Mouse (Mus musculus) heart, embryonic 16.5 days (tissue): Measurements from ENCODE around the gene Cldn12. TPM values are rescaled to one million over a fixed set of nuclear protein-coding genes. Genes with fewer than 3 reads are reported as not detected.
A peak's percentile ranks its signal among the peaks of the same experiment; 100 is the strongest.

Experiments used
- ATAC-seq: fragments of 200-750 bp; cut with Nextera tagmentation; replicated peaks from 2 replicates; pipeline ENCODE4 v1.8.0; 2017; ENCODE audit warnings: moderate number of reproducible peaks; ENCODE audit not compliant: insufficient read depth, low FRiP score; ENCODE audit errors: extremely low read depth
- H3K27ac ChIP-seq: fragments of 300-500 bp; sonication (generic); 2 replicates; pipeline ENCODE4 v1.5.1; 2014; ENCODE audit warnings: mild to moderate bottlenecking, low read length, control low read depth, moderate library complexity
- H3K27me3 ChIP-seq: fragments of 300-500 bp; sonication (generic); 2 replicates; pipeline ENCODE4 v1.6.1; 2014; ENCODE audit warnings: low read length, mixed read lengths; ENCODE audit not compliant: control insufficient read depth, insufficient read depth
- H3K36me3 ChIP-seq: fragments of 300-500 bp; sonication (generic); 2 replicates; pipeline ENCODE4 v1.6.1; 2014; ENCODE audit not compliant: control insufficient read depth, insufficient read depth
- H3K4me1 ChIP-seq: fragments of 300-500 bp; sonication (generic); 2 replicates; pipeline ENCODE4 v1.6.1; 2014; ENCODE audit warnings: low read length, mixed read lengths; ENCODE audit not compliant: control insufficient read depth, insufficient read depth
- H3K4me2 ChIP-seq: fragments of 300-500 bp; sonication (generic); 2 replicates; pipeline ENCODE4 v1.6.1; 2014; ENCODE audit warnings: low read depth, mild to moderate bottlenecking, control low read depth, low read length
- H3K4me3 ChIP-seq: fragments of 300-500 bp; sonication (generic); 2 replicates; pipeline ENCODE4 v1.5.1; 2014; ENCODE audit warnings: mild to moderate bottlenecking, control low read depth, low read length
- H3K9ac ChIP-seq: fragments of 300-500 bp; sonication (generic); 2 replicates; pipeline ENCODE4 v1.6.1; 2014; ENCODE audit warnings: low read length, control low read depth
- H3K9me3 ChIP-seq: fragments of 300-500 bp; sonication (generic); replicated peaks from 2 replicates; pipeline ENCODE4 v1.6.1; 2016; ENCODE audit warnings: low read length; ENCODE audit not compliant: control insufficient read depth
- WGBS: fragments of 180-500 bp; shearing (Covaris S2); extraction: QIAGEN DNeasy Blood & Tissue Kit; methylation state at CpG from one replicate; pipeline ENCODE4 v1.1.7; 2014; 5-methylcytosine and 5-hydroxymethylcytosine counted together
- polyA plus RNA-seq: library from polyadenylated mRNA; unstranded; fragments of >200 nt; fragmentation: Nextera tagmentation; extraction: Ambion mirVana; gene quantifications from 2 replicates; pipeline ENCODE4 v1.2.1, GENCODE M21; 2015

The Cldn12 gene
- polyA plus RNA-seq, 1 experiment from 2014 or later, result 11.3 TPM

DNA sequence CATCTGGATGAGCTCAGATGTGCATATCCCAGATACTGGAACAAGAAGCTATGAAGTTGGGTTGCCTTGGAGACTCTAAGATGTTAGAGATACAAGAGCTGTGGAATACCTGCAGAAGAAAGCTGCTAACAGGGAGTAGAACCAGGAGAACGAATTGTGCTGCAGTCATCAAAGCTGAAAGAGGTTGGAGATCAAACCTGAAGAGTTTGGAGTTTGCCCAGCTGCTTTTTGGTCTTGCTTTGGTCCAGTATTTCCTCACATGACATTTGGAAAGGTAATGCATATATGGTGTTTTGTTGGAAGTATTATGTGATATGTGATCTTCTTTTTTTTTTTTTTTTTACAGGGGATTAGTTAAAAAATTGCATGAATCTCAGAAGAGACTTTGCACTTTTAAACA lies 21.4 kb upstream of the Cldn12 start:
- 82% methylated on average over 1 of the region's 1 CpGs for WGBS
- ATAC-seq, result no peak
- Histone ChIP-seq H3K27me3 (no peaks in the 10 kb centered on the region), H3K4me2 (no peak overlapping the region), H3K4me1 (no peaks in the 10 kb centered on the region), H3K4me3 (no peak overlapping the region), H3K9me3 (0 out of 2 replicates have a peak, but pooled peaks cover 3% of the 10 kb centered on the region), H3K27ac (no peak overlapping the region), H3K9ac (no peak overlapping the region), H3K36me3 (peaks cover 10% of the 10 kb centered on the region)

DNA sequence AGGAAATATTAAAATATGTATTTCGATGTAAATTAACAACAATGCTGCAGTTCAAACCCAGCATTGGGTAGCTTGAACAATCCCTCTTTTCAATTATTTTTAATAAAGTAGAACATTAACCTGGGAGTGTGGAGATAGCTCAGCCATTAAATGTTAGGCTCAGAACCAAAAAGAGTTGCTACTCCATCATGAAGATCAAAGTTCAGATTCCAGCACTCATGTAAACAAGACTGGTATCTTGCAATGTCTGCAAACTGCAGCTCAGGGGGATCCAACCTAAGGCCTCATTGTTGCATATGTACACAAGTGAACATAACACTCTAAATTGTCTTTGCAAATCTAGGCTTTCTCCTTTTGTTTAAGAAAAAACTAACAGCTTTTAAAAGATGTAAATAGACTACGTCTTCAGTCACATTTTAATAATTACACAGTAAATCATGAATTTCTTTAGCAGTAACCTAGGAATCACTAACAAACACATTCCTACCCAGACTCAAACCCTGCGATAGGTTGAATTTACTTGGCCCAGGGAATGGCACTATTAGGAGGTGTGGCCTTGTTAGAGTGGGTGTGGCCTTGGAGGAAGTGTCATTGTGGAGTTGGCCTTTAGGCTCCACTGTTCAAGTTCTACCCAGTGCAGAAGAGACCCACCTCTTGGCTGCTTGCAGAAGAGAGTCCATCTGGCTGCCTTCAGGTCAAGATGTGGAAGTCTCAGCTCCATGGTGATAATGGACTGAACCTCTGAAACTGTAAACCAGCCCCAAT lies 19.1 kb upstream of the Cldn12 start:
- no peak overlapping the region for H3K9ac ChIP-seq
- WGBS, result 94% methylated on average over 3 of the region's 3 CpGs
- ATAC-seq, result no peak

GRCm38 (mm10) chr5:5515411-5515810 lies 653 bp upstream of the Cldn12 start:
- ATAC-seq, result no peak
- Histone ChIP-seq H3K27me3 (no peaks in the 10 kb centered on the region), H3K27ac (no peak overlapping the region), H3K9ac (no peak overlapping the region), H3K4me3 (no peak overlapping the region), H3K4me1 (peaks cover 5% of the 10 kb centered on the region; the same call in 1 of the 2 replicates), H3K4me2 (no peak overlapping the region), H3K36me3 (peaks cover 4% of the 10 kb centered on the region; the same call in 1 of the 2 replicates), H3K9me3 (no peaks in the 10 kb centered on the region)
- WGBS, result 77% methylated on average over 5 of the region's 5 CpGs

More for the DNA sequence above, 19.1 kb upstream of the Cldn12 start:
- Histone ChIP-seq H3K4me2 (no peak overlapping the region), H3K4me3 (no peak overlapping the region), H3K4me1 (no peaks in the 10 kb centered on the region), H3K27ac (no peak overlapping the region), H3K9me3 (0 out of 2 replicates have a peak, but pooled peaks cover 3% of the 10 kb centered on the region), H3K36me3 (peaks cover 8% of the 10 kb centered on the region), H3K27me3 (no peaks in the 10 kb centered on the region)

GRCm38 (mm10) chr5:5511401-5511800 lies 3.4 kb downstream of the Cldn12 start:
- Histone ChIP-seq H3K4me3 (no peak overlapping the region), H3K27ac (no peak overlapping the region), H3K9me3 (no peaks in the 10 kb centered on the region), H3K27me3 (no peaks in the 10 kb centered on the region), H3K9ac (no peak overlapping the region), H3K4me2 (no peak overlapping the region), H3K4me1 (peaks cover 7% of the 10 kb centered on the region; the same call in 1 of the 2 replicates), H3K36me3 (peaks cover 4% of the 10 kb centered on the region)
- no peak for ATAC-seq
- WGBS, result 85% methylated on average over 3 of the region's 3 CpGs

DNA sequence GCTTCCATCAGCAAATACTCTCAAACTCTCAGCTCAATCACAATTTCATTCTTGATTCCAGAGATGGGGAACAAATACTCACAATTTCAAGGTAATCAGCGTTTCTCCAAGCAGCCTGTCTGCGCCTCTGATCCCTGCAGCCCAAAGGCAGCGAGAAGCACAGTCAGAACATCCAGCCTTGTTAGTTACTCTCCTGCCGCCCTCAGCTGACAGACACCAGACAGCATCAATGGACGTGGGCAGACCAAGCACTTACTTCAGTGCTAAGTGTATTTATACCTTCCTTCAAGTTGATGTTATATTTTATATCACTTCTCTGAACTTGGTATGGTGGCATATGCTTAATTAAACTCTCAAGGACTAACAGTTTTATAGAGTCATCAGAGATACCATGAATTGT lies 3.8 kb downstream of the Cldn12 start:
- Histone ChIP-seq H3K27ac (no peak overlapping the region), H3K4me1 (peaks cover 7% of the 10 kb centered on the region; the same call in 1 of the 2 replicates), H3K9me3 (no peaks in the 10 kb centered on the region), H3K9ac (no peak overlapping the region), H3K36me3 (peaks cover 4% of the 10 kb centered on the region), H3K4me3 (no peak overlapping the region), H3K4me2 (no peak overlapping the region), H3K27me3 (no peaks in the 10 kb centered on the region)
- 59% methylated on average over 5 of the region's 5 CpGs for WGBS
- ATAC-seq, result no peak

DNA sequence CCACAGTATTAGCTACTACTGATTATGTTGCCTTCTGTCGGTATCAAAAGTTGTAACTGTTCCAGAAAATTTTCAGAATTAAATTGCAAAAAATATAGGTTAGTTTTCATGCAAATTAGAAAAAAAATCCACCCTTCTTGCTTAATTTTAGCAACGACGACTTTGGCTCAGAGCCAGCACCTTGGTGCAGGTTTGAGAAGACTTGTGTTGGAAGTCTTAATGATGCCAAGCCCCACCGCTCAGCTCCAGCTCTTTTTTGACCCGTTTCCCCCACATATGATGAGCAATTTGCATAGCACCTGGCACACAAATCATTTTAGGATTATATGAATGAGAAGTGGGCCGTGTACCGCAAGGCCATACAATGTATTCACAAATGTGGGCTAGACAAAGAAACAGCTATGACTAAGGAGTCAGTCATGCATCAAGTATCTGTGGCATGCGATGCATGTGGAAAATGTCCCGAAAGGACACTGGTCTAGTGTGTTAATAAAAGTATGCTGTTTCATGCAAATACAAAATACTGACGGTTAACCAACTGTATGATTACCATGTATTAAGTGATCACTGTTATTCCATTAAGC lies 4.4 kb downstream of the Cldn12 start:
- 0 out of 2 replicates have a peak overlapping the region, but pooled peaks have one; percentile 14 for H3K4me2 ChIP-seq
- no peak overlapping the region for H3K27ac ChIP-seq
- H3K9ac ChIP-seq, result no peak overlapping the region
- no peak overlapping the region for H3K4me3 ChIP-seq
- H3K27me3 ChIP-seq, result no peaks in the 10 kb centered on the region
- no peak for ATAC-seq
- H3K9me3 ChIP-seq, result no peaks in the 10 kb centered on the region
- 59% methylated on average over 10 of the region's 10 CpGs for WGBS
- peaks cover 4% of the 10 kb centered on the region for H3K36me3 ChIP-seq
- peaks cover 7% of the 10 kb centered on the region; the same call in 1 of the 2 replicates for H3K4me1 ChIP-seq

GRCm38 (mm10) chr5:5508231-5508630 lies 6.5 kb downstream of the Cldn12 start:
- Histone ChIP-seq H3K9me3 (no peaks in the 10 kb centered on the region), H3K27me3 (no peaks in the 10 kb centered on the region), H3K4me3 (no peak overlapping the region), H3K4me1 (peaks cover 4% of the 10 kb centered on the region; the same call in 1 of the 2 replicates), H3K9ac (no peak overlapping the region), H3K36me3 (peaks cover 4% of the 10 kb centered on the region), H3K27ac (no peak overlapping the region), H3K4me2 (no peak overlapping the region)
- no peak for ATAC-seq
- 86% methylated on average over 10 of the region's 10 CpGs for WGBS

GRCm38 (mm10) chr5:5507701-5508225 lies 7.0 kb downstream of the Cldn12 start:
- H3K36me3 ChIP-seq, result peaks cover 4% of the 10 kb centered on the region
- peaks cover 4% of the 10 kb centered on the region; the same call in 1 of the 2 replicates for H3K4me1 ChIP-seq
- no peak overlapping the region for H3K9ac ChIP-seq
- H3K9me3 ChIP-seq, result no peaks in the 10 kb centered on the region
- no peak overlapping the region for H3K4me3 ChIP-seq
- 59% methylated on average over 20 of the region's 20 CpGs for WGBS
- no peak for ATAC-seq
- H3K27ac ChIP-seq, result no peak overlapping the region
- no peaks in the 10 kb centered on the region for H3K27me3 ChIP-seq
- no peak overlapping the region for H3K4me2 ChIP-seq

DNA sequence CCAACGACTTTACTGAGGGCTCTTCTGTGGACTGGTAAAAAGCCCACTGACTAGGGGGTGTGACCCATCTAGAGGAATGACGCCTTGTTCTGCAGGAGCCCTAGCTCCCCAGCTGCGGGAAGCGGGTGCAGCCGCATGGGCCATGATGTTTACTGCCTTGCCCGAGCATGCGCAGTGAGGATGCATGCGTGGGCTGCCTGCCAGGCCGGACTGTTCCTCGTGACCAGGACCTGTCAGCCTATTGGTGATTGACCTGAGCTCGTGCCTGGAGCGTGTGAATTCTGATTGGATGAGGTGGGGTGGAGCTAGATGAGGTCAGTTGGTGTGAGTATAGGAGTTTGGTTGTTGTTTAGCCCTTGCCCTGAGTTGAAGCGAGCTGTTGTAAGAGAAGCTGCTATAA lies 10.3 kb downstream of the Cldn12 start:
- 89% methylated on average over 13 of the region's 13 CpGs for WGBS
- Histone ChIP-seq H3K4me1 (no peaks in the 10 kb centered on the region), H3K27ac (no peak overlapping the region), H3K36me3 (no peaks in the 10 kb centered on the region), H3K9ac (no peak overlapping the region), H3K4me2 (no peak overlapping the region), H3K27me3 (no peaks in the 10 kb centered on the region), H3K4me3 (no peak overlapping the region), H3K9me3 (no peaks in the 10 kb centered on the region)
- no peak for ATAC-seq
